Mouse (Mus musculus) hindbrain, embryonic 13.5 days (tissue): ENCODE measurements at regions not wholly inside any gene's neighbourhood (a gene's known extent, or its start where the extent isn't known, plus 50 kb on each side); places are given as distances from the start of the nearest gene placed in this dataset.

ENCODE experiments used
- ATAC-seq: fragments of 200-750 bp; cut with Nextera tagmentation; 2 replicates; pipeline ENCODE4 v1.8.0; 2017; ENCODE audit warnings: moderate TSS enrichment; ENCODE audit not compliant: low FRiP score
- H3K27ac ChIP-seq: fragments of 300-500 bp; sonication (generic); 2 replicates; pipeline ENCODE4 v1.5.1; 2015; ENCODE audit warnings: inconsistent platforms, mild to moderate bottlenecking, moderate library complexity
- H3K27me3 ChIP-seq: fragments of 300-500 bp; sonication (generic); 2 replicates; pipeline ENCODE4 v1.6.1; 2015; ENCODE audit warnings: mild to moderate bottlenecking, inconsistent platforms
- H3K36me3 ChIP-seq: fragments of 300-500 bp; sonication (generic); 2 replicates; pipeline ENCODE4 v1.6.1; 2015; ENCODE audit warnings: mild to moderate bottlenecking, inconsistent platforms
- H3K4me1 ChIP-seq: fragments of 300-500 bp; sonication (generic); replicated peaks from 2 replicates; pipeline ENCODE4 v1.6.1; 2015; ENCODE audit warnings: inconsistent platforms
- H3K4me2 ChIP-seq: fragments of 300-500 bp; sonication (generic); 2 replicates; pipeline ENCODE4 v1.6.1; 2015; ENCODE audit warnings: inconsistent platforms, mild to moderate bottlenecking, moderate library complexity
- H3K4me3 ChIP-seq: fragments of 300-500 bp; sonication (generic); 2 replicates; pipeline ENCODE4 v1.5.1; 2015; ENCODE audit warnings: mild to moderate bottlenecking, inconsistent platforms
- H3K9ac ChIP-seq: fragments of 300-500 bp; sonication (generic); 2 replicates; pipeline ENCODE4 v1.6.1; 2015; ENCODE audit warnings: mild to moderate bottlenecking, inconsistent platforms
- H3K9me3 ChIP-seq: fragments of 300-500 bp; sonication (generic); 2 replicates; pipeline ENCODE4 v1.6.1; 2016; ENCODE audit warnings: inconsistent platforms
- WGBS: fragments of 180-500 bp; shearing (Covaris S2); methylation state at CpG from one replicate; pipeline ENCODE4 v1.1.7; 2015; 5-methylcytosine and 5-hydroxymethylcytosine counted together

GRCm38 (mm10) chr11:43952151-43952550 is 51.1 kb upstream of the Adra1b start:
- Histone ChIP-seq H3K9ac (no peak overlapping the region), H3K4me2 (no peak overlapping the region), H3K4me3 (no peak overlapping the region), H3K27ac (no peak overlapping the region), H3K36me3 (no peaks in the 10 kb centered on the region), H3K9me3 (no peaks in the 10 kb centered on the region), H3K4me1 (no peaks in the 10 kb centered on the region), H3K27me3 (no peaks in the 10 kb centered on the region)
- WGBS, result 75% methylated on average over 1 of the region's 1 CpGs
- no peak for ATAC-seq

- no peak for ATAC-seq
- Histone ChIP-seq H3K9me3 (no peaks in the 10 kb centered on the region), H3K4me1 (0 out of 2 replicates have a peak, but pooled peaks cover 2% of the 10 kb centered on the region), H3K4me2 (no peak overlapping the region), H3K27ac (no peak overlapping the region), H3K9ac (no peak overlapping the region), H3K4me3 (no peak overlapping the region), H3K27me3 (no peaks in the 10 kb centered on the region), H3K36me3 (no peaks in the 10 kb centered on the region)
- WGBS, result 44% methylated on average over 3 of the region's 3 CpGs
Measured at GRCm38 (mm10) chr11:43958241-43958975, 57.4 kb upstream of the Adra1b start.

GRCm38 (mm10) chr11:43958976-43959315 is 57.9 kb upstream of the Adra1b start:
- Histone ChIP-seq H3K9ac (no peak overlapping the region), H3K27me3 (no peaks in the 10 kb centered on the region), H3K4me1 (0 out of 2 replicates have a peak, but pooled peaks cover 2% of the 10 kb centered on the region), H3K9me3 (no peaks in the 10 kb centered on the region), H3K27ac (no peak overlapping the region), H3K4me3 (no peak overlapping the region), H3K4me2 (no peak overlapping the region), H3K36me3 (no peaks in the 10 kb centered on the region)
- 80% methylated on average over 2 of the region's 2 CpGs for WGBS
- no peak for ATAC-seq

GRCm38 (mm10) chr11:43960348-43961105 is 59.5 kb upstream of the Adra1b start:
- H3K27ac ChIP-seq, result no peak overlapping the region
- whole genome bisulfite sequencing, result 83% methylated on average over 5 of the region's 5 CpGs

GRCm38 (mm10) chr11:43961398-43962070 is 60.5 kb upstream of the Adra1b start:
- Histone ChIP-seq H3K4me1 (0 out of 2 replicates have a peak, but pooled peaks cover 2% of the 10 kb centered on the region), H3K27me3 (no peaks in the 10 kb centered on the region), H3K27ac (no peak overlapping the region), H3K9me3 (no peaks in the 10 kb centered on the region), H3K4me2 (no peak overlapping the region), H3K9ac (no peak overlapping the region), H3K4me3 (no peak overlapping the region), H3K36me3 (no peaks in the 10 kb centered on the region)
- WGBS, result 87% methylated on average over 6 of the region's 6 CpGs
- no peak for ATAC-seq

More at GRCm38 (mm10) chr11:43960348-43961105, 59.5 kb upstream of the Adra1b start:
- H3K4me3 ChIP-seq, result no peak overlapping the region
- H3K9ac ChIP-seq, result no peak overlapping the region
- no peak overlapping the region for H3K4me2 ChIP-seq
- H3K27me3 ChIP-seq, result no peaks in the 10 kb centered on the region
- H3K9me3 ChIP-seq, result no peaks in the 10 kb centered on the region
- H3K4me1 ChIP-seq, result 0 out of 2 replicates have a peak, but pooled peaks cover 2% of the 10 kb centered on the region
- no peak for ATAC-seq
- no peaks in the 10 kb centered on the region for H3K36me3 ChIP-seq

GRCm38 (mm10) chr11:43967764-43968163 is 66.8 kb upstream of the Adra1b start:
- 95% methylated on average over 1 of the region's 1 CpGs for WGBS
- H3K4me1 ChIP-seq, result no peaks in the 10 kb centered on the region
- no peak for ATAC-seq

GRCm38 (mm10) chr11:43971886-43972285 is 70.9 kb upstream of the Adra1b start:
- Histone ChIP-seq H3K27me3 (no peaks in the 10 kb centered on the region), H3K9me3 (no peaks in the 10 kb centered on the region), H3K9ac (no peak overlapping the region), H3K27ac (no peak overlapping the region), H3K4me3 (no peak overlapping the region), H3K4me1 (no peaks in the 10 kb centered on the region), H3K4me2 (no peak overlapping the region), H3K36me3 (no peaks in the 10 kb centered on the region)
- 83% methylated on average over 3 of the region's 3 CpGs for WGBS
- no peak for ATAC-seq

More at GRCm38 (mm10) chr11:43967764-43968163, 66.8 kb upstream of the Adra1b start:
- no peak overlapping the region for H3K27ac ChIP-seq
- no peaks in the 10 kb centered on the region for H3K9me3 ChIP-seq
- no peak overlapping the region for H3K4me3 ChIP-seq
- no peaks in the 10 kb centered on the region for H3K36me3 ChIP-seq
- H3K27me3 ChIP-seq, result no peaks in the 10 kb centered on the region
- no peak overlapping the region for H3K9ac ChIP-seq
- no peak overlapping the region for H3K4me2 ChIP-seq

- 53% methylated on average over 4 of the region's 4 CpGs for WGBS
Measured at GRCm38 (mm10) chr11:43976024-43976423, 75.0 kb upstream of the Adra1b start.

GRCm38 (mm10) chr11:43979406-43979805 is 78.4 kb upstream of the Adra1b start:
- no peaks in the 10 kb centered on the region for H3K27me3 ChIP-seq
- no peaks in the 10 kb centered on the region; the same call in 1 of the 2 replicates for H3K4me1 ChIP-seq
- no peaks in the 10 kb centered on the region for H3K36me3 ChIP-seq
- no peaks in the 10 kb centered on the region for H3K9me3 ChIP-seq
- no peak overlapping the region for H3K27ac ChIP-seq
- no peak overlapping the region for H3K4me2 ChIP-seq
- ATAC-seq, result no peak
- no peak overlapping the region for H3K9ac ChIP-seq
- H3K4me3 ChIP-seq, result no peak overlapping the region
- WGBS, result 64% methylated on average over 7 of the region's 7 CpGs

More at GRCm38 (mm10) chr11:43976024-43976423, 75.0 kb upstream of the Adra1b start:
- Histone ChIP-seq H3K4me3 (no peak overlapping the region), H3K9me3 (no peaks in the 10 kb centered on the region), H3K36me3 (no peaks in the 10 kb centered on the region), H3K27ac (no peak overlapping the region), H3K4me1 (no peaks in the 10 kb centered on the region; the same call in 1 of the 2 replicates), H3K27me3 (no peaks in the 10 kb centered on the region), H3K9ac (no peak overlapping the region), H3K4me2 (no peak overlapping the region)
- no peak for ATAC-seq

- H3K4me3 ChIP-seq, result no peak overlapping the region
- H3K4me2 ChIP-seq, result no peak overlapping the region
- no peak overlapping the region for H3K9ac ChIP-seq
- H3K9me3 ChIP-seq, result no peaks in the 10 kb centered on the region
- no peaks in the 10 kb centered on the region; the same call in 1 of the 2 replicates for H3K4me1 ChIP-seq
- H3K36me3 ChIP-seq, result no peaks in the 10 kb centered on the region
- H3K27ac ChIP-seq, result no peak overlapping the region
- H3K27me3 ChIP-seq, result no peaks in the 10 kb centered on the region
- no peak for ATAC-seq
- 92% methylated on average over 4 of the region's 4 CpGs for WGBS
Measured at GRCm38 (mm10) chr11:43980444-43980843, 79.4 kb upstream of the Adra1b start.

- H3K27me3 ChIP-seq, result no peaks in the 10 kb centered on the region
- no peak overlapping the region for H3K9ac ChIP-seq
- no peak overlapping the region for H3K27ac ChIP-seq
- H3K4me1 ChIP-seq, result no peaks in the 10 kb centered on the region
- H3K4me2 ChIP-seq, result no peak overlapping the region
- no peaks in the 10 kb centered on the region for H3K36me3 ChIP-seq
- 75% methylated on average over 1 of the region's 1 CpGs for WGBS
- H3K4me3 ChIP-seq, result no peak overlapping the region
- no peak for ATAC-seq
- H3K9me3 ChIP-seq, result no peaks in the 10 kb centered on the region
Measured at GRCm38 (mm10) chr11:43989911-43990430, 89.0 kb upstream of the Adra1b start.

GRCm38 (mm10) chr11:43992011-43992471 is 91.0 kb upstream of the Adra1b start:
- H3K4me1 ChIP-seq, result no peaks in the 10 kb centered on the region
- H3K27me3 ChIP-seq, result no peaks in the 10 kb centered on the region
- no peaks in the 10 kb centered on the region for H3K36me3 ChIP-seq
- no peak for ATAC-seq
- no peaks in the 10 kb centered on the region for H3K9me3 ChIP-seq
- WGBS, result 84% methylated on average over 6 of the region's 6 CpGs
- H3K9ac ChIP-seq, result no peak overlapping the region
- no peak overlapping the region for H3K4me3 ChIP-seq
- no peak overlapping the region for H3K4me2 ChIP-seq
- no peak overlapping the region for H3K27ac ChIP-seq
